Mouse (Mus musculus): ENCODE data around the gene Slc17a4.
A peak's percentile ranks its signal among the peaks of the same experiment; 100 is the strongest.

The Slc17a4 gene

GRCm38 (mm10) chr13:23892592-23893268, 22.1 kb downstream of the Slc17a4 start:
- no peak for DNase-seq (ENCODE audit: low read depth, low spot score)

- no peak for DNase-seq (ENCODE audit: low read depth, low spot score)
Measured at GRCm38 (mm10) chr13:23889011-23889605, 25.7 kb downstream of the Slc17a4 start.

- DNase-seq (ENCODE audit: low read depth, low spot score): no peak
Measured at GRCm38 (mm10) chr13:23887026-23887725, 27.6 kb downstream of the Slc17a4 start.

GRCm38 (mm10) chr13:23885540-23885939, 29.3 kb downstream of the Slc17a4 start:
- DNase-seq (ENCODE audit: low read depth, low spot score): peak; percentile 65

GRCm38 (mm10) chr13:23879636-23880035, 35.2 kb downstream of the Slc17a4 start:
- peak; percentile 58 for DNase-seq (ENCODE audit: low read depth, low spot score)

- no peak for DNase-seq (ENCODE audit: low read depth, low spot score)
Measured at GRCm38 (mm10) chr13:23879106-23879505, 35.7 kb downstream of the Slc17a4 start.

GRCm38 (mm10) chr13:23873141-23873540, 41.7 kb downstream of the Slc17a4 start:
- no peak for DNase-seq (ENCODE audit: low read depth, low spot score)

- no peak for DNase-seq (ENCODE audit: low read depth, low spot score)
Measured at GRCm38 (mm10) chr13:23869996-23870395, 44.8 kb downstream of the Slc17a4 start.

- DNase-seq (ENCODE audit: low read depth, low spot score): no peak
Measured at GRCm38 (mm10) chr13:23868790-23869533, 45.8 kb downstream of the Slc17a4 start.

- no peak for DNase-seq (ENCODE audit: low read depth, low spot score)
Measured at GRCm38 (mm10) chr13:23867405-23867804, 47.4 kb downstream of the Slc17a4 start, which contains the start of gene Slc17a1. TSS of gene Slc17a1 (plus strand) at chr13:23867750.

GRCm38 (mm10) chr13:23867000-23867399, 47.8 kb downstream of the Slc17a4 start:
- DNase-seq (ENCODE audit: low read depth, low spot score): no peak

- DNase-seq (ENCODE audit: low read depth, low spot score): no peak
Measured at GRCm38 (mm10) chr13:23866086-23866710, 48.6 kb downstream of the Slc17a4 start.

- no peak for DNase-seq (ENCODE audit: low read depth, low spot score)
Measured at GRCm38 (mm10) chr13:23864711-23865110, 50.1 kb downstream of the Slc17a4 start.

GRCm38 (mm10) chr13:23861815-23862214, 53.0 kb downstream of the Slc17a4 start:
- DNase-seq (ENCODE audit: low read depth, low spot score): no peak

- DNase-seq (ENCODE audit: low read depth, low spot score): no peak
Measured at GRCm38 (mm10) chr13:23856401-23856800, 58.4 kb downstream of the Slc17a4 start.

GRCm38 (mm10) chr13:23849299-23849698, 65.5 kb downstream of the Slc17a4 start:
- no peak for DNase-seq (ENCODE audit: low read depth, low spot score)

Measured in A20 (cell line).